Mouse (Mus musculus) lung, embryonic 15.5 days (tissue): ENCODE results near the gene Enox2. TPM values are rescaled to one million over a fixed set of nuclear protein-coding genes. Genes with fewer than 3 reads are reported as not detected.
A peak's percentile ranks its signal among the peaks of the same experiment; 100 is the strongest.
"Not testable (repeated sequence)": the region's sequence is repeated elsewhere in the genome, so short reads cannot be mapped to it uniquely, and the experiment has no call there.

Experiments
- ATAC-seq: fragments of 200-750 bp; cut with Nextera tagmentation; 2 replicates; pipeline ENCODE4 v1.8.0; 2017; ENCODE audit warnings: moderate number of reproducible peaks, borderline replicate concordance; ENCODE audit not compliant: low FRiP score, low TSS enrichment; ENCODE audit errors: extremely low read depth
- H3K27ac ChIP-seq: fragments of 300-500 bp; sonication (generic); 2 replicates; pipeline ENCODE4 v1.5.1; 2015; ENCODE audit warnings: moderate library complexity, mild to moderate bottlenecking, inconsistent platforms
- H3K27me3 ChIP-seq: fragments of 300-500 bp; sonication (generic); 2 replicates; pipeline ENCODE4 v1.6.1; 2015; ENCODE audit warnings: inconsistent platforms
- H3K36me3 ChIP-seq: fragments of 300-500 bp; sonication (generic); 2 replicates; pipeline ENCODE4 v1.6.1; 2015; ENCODE audit warnings: inconsistent platforms
- H3K4me1 ChIP-seq: fragments of 300-500 bp; sonication (generic); 2 replicates; pipeline ENCODE4 v1.6.1; 2015; ENCODE audit warnings: inconsistent platforms
- H3K4me2 ChIP-seq: fragments of 300-500 bp; sonication (generic); 2 replicates; pipeline ENCODE4 v1.6.1; 2015; ENCODE audit warnings: inconsistent platforms, mild to moderate bottlenecking, moderate library complexity
- H3K4me3 ChIP-seq: fragments of 300-500 bp; sonication (generic); 2 replicates; pipeline ENCODE4 v1.5.1; 2015; ENCODE audit warnings: mild to moderate bottlenecking, inconsistent platforms
- H3K9ac ChIP-seq: fragments of 300-500 bp; sonication (generic); 2 replicates; pipeline ENCODE4 v1.6.1; 2015; ENCODE audit warnings: inconsistent platforms
- H3K9me3 ChIP-seq: fragments of 300-500 bp; sonication (generic); 2 replicates; pipeline ENCODE4 v1.6.1; 2016; ENCODE audit warnings: inconsistent platforms
- WGBS: fragments of 180-500 bp; shearing (Covaris S2); methylation state at CpG from one replicate; pipeline ENCODE4 v1.1.7; 2015; 5-methylcytosine and 5-hydroxymethylcytosine counted together
- polyA plus RNA-seq: library from polyadenylated mRNA; unstranded; fragments of >200 nt; fragmentation: Nextera tagmentation; extraction: Ambion mirVana; gene quantifications from 2 replicates; pipeline ENCODE4 v1.2.1, GENCODE M21; 2015

The Enox2 gene
- polyA plus RNA-seq, 1 experiment from 2014 or later, result 7.0 TPM

- no peak overlapping the region for H3K9ac ChIP-seq
- H3K4me2 ChIP-seq, result no peak overlapping the region
- H3K36me3 ChIP-seq, result no peaks in the 10 kb centered on the region
- no peaks in the 10 kb centered on the region for H3K27me3 ChIP-seq
- no peak overlapping the region for H3K27ac ChIP-seq
- no peaks in the 10 kb centered on the region for H3K4me1 ChIP-seq
- WGBS, result 10% methylated on average over 2 of the region's 2 CpGs
- no peaks in the 10 kb centered on the region for H3K9me3 ChIP-seq
- no peak overlapping the region for H3K4me3 ChIP-seq
- peak; percentile 65; the same call in 1 of the 2 replicates for ATAC-seq
Observed at GRCm38 (mm10) chrX:49154280-49154679, 133.8 kb downstream of the Enox2 start.

- Histone ChIP-seq H3K36me3 (no peaks in the 10 kb centered on the region), H3K4me1 (no peaks in the 10 kb centered on the region), H3K27ac (no peak overlapping the region), H3K9ac (no peak overlapping the region), H3K4me3 (no peak overlapping the region), H3K4me2 (no peak overlapping the region), H3K27me3 (no peaks in the 10 kb centered on the region), H3K9me3 (no peaks in the 10 kb centered on the region)
- 72% methylated on average over 3 of the region's 3 CpGs for WGBS
- no peak for ATAC-seq
Observed at GRCm38 (mm10) chrX:49124774-49125429, 163.2 kb downstream of the Enox2 start.

GRCm38 (mm10) chrX:49116465-49116864, 171.6 kb downstream of the Enox2 start:
- Histone ChIP-seq H3K27ac (no peak overlapping the region), H3K9me3 (no peaks in the 10 kb centered on the region), H3K4me3 (no peak overlapping the region), H3K27me3 (no peaks in the 10 kb centered on the region), H3K4me1 (no peaks in the 10 kb centered on the region), H3K36me3 (no peaks in the 10 kb centered on the region), H3K4me2 (no peak overlapping the region), H3K9ac (no peak overlapping the region)
- WGBS, result 75% methylated on average over 3 of the region's 3 CpGs
- no peak for ATAC-seq

DNA sequence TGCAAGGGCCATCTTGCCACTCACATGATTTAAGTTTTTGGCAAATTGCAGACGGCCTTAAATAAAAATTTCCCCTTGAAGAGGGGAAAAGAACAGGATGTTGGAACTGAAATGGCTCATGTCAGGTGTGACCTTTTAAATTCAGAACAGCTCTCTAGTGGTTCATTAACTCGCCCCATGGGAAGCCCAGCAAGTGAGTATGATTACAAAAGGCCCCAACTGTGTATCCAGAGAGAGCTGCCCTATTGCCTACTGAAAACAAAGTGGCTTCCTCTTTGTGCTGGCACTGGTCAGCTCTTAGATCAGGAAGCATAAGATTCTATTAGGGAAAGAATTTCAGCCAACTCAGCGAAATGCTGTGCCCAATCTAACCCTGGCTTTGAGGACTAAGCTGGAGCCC, 175.6 kb downstream of the Enox2 start:
- 50% methylated on average over 3 of the region's 3 CpGs for WGBS
- no peaks in the 10 kb centered on the region for H3K27me3 ChIP-seq
- no peak overlapping the region for H3K4me3 ChIP-seq

DNA sequence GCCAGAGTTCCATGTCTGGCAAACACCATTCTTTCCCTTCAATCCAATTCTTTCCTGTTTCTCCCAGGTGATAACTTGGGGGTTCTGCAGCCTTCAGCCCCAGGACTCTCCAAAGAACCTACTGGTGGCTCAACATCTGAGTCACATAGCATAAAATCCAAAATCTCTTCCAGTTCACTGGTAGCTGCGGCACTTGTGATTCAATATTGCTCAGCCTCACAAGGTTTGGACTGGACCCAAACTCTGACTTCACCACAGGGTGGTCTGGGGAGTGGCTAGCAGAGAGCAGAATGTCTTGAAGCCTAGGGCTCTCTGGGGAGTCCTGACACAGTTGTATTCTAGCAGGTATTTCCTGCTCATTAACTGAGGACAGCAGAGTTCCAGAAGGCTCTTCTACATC, 187.5 kb downstream of the Enox2 start:
- H3K4me1 ChIP-seq, H3K4me3 ChIP-seq, ATAC-seq, H3K27ac ChIP-seq, H3K9me3 ChIP-seq, H3K36me3 ChIP-seq, H3K9ac ChIP-seq, H3K4me2 ChIP-seq, H3K27me3 ChIP-seq: not testable (repeated sequence)
- 76% methylated on average over 1 of the region's 1 CpGs for WGBS

More for the DNA sequence above, 175.6 kb downstream of the Enox2 start:
- Histone ChIP-seq H3K4me1 (no peaks in the 10 kb centered on the region), H3K9ac (no peak overlapping the region), H3K36me3 (no peaks in the 10 kb centered on the region), H3K4me2 (no peak overlapping the region), H3K27ac (no peak overlapping the region), H3K9me3 (no peaks in the 10 kb centered on the region)
- no peak for ATAC-seq

- Histone ChIP-seq H3K9me3 (no peaks in the 10 kb centered on the region), H3K27me3 (no peaks in the 10 kb centered on the region), H3K4me1 (no peaks in the 10 kb centered on the region), H3K4me3 (no peak overlapping the region), H3K9ac (no peak overlapping the region), H3K27ac (no peak overlapping the region), H3K36me3 (no peaks in the 10 kb centered on the region), H3K4me2 (no peak overlapping the region)
- WGBS, result 78% methylated on average over 2 of the region's 2 CpGs
- ATAC-seq, result no peak
Observed at GRCm38 (mm10) chrX:49096249-49096648, 191.8 kb downstream of the Enox2 start.

GRCm38 (mm10) chrX:49075055-49075454, 213.0 kb downstream of the Enox2 start:
- no peak overlapping the region for H3K9ac ChIP-seq
- no peak for ATAC-seq

GRCm38 (mm10) chrX:49073563-49073962, 214.5 kb downstream of the Enox2 start:
- Histone ChIP-seq H3K27me3 (no peaks in the 10 kb centered on the region), H3K9me3 (no peaks in the 10 kb centered on the region), H3K4me1 (no peaks in the 10 kb centered on the region), H3K4me2 (no peak overlapping the region), H3K4me3 (no peak overlapping the region), H3K36me3 (no peaks in the 10 kb centered on the region), H3K27ac (no peak overlapping the region), H3K9ac (no peak overlapping the region)
- no peak; the same call in 1 of the 2 replicates for ATAC-seq
- 49% methylated on average over 3 of the region's 3 CpGs for WGBS

More at GRCm38 (mm10) chrX:49075055-49075454, 213.0 kb downstream of the Enox2 start:
- Histone ChIP-seq H3K4me2 (no peak overlapping the region), H3K4me1 (no peaks in the 10 kb centered on the region), H3K9me3 (no peaks in the 10 kb centered on the region), H3K27ac (no peak overlapping the region), H3K4me3 (no peak overlapping the region), H3K36me3 (no peaks in the 10 kb centered on the region), H3K27me3 (no peaks in the 10 kb centered on the region)
- 72% methylated on average over 6 of the region's 6 CpGs for WGBS

- Histone ChIP-seq H3K36me3 (no peaks in the 10 kb centered on the region), H3K27me3 (no peaks in the 10 kb centered on the region), H3K9ac (no peak overlapping the region), H3K4me1 (no peaks in the 10 kb centered on the region), H3K4me2 (no peak overlapping the region), H3K9me3 (no peaks in the 10 kb centered on the region), H3K4me3 (no peak overlapping the region), H3K27ac (no peak overlapping the region)
- no peak for ATAC-seq
Observed at GRCm38 (mm10) chrX:49045118-49045517, 242.9 kb downstream of the Enox2 start.

DNA sequence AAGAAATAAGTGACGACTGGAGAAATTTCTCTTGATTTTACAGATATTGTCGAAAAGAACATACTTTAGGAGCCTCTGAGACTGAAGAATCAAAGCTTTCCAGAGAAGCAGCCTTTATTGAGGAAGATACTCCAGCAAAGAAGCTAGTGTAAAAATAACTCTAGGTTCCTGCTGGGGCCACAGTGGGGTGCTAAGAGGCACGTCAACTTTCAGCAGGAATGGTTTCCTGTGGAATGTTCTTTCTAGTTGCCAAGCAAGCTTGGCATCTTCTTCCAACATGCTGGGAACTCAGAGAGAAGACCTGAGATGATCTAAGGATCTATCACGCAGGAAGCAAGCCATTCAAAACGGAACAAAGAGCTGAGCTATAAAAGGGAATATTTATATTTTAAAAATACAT, 278.3 kb downstream of the Enox2 start:
- no peak overlapping the region for H3K4me3 ChIP-seq
- ATAC-seq, result no peak
- no peaks in the 10 kb centered on the region for H3K27me3 ChIP-seq
- no peak overlapping the region for H3K9ac ChIP-seq
- H3K4me2 ChIP-seq, result no peak overlapping the region
- no peaks in the 10 kb centered on the region for H3K9me3 ChIP-seq
- WGBS, result 66% methylated on average over 5 of the region's 5 CpGs
- no peaks in the 10 kb centered on the region for H3K36me3 ChIP-seq
- no peak overlapping the region for H3K27ac ChIP-seq
- H3K4me1 ChIP-seq, result no peaks in the 10 kb centered on the region

DNA sequence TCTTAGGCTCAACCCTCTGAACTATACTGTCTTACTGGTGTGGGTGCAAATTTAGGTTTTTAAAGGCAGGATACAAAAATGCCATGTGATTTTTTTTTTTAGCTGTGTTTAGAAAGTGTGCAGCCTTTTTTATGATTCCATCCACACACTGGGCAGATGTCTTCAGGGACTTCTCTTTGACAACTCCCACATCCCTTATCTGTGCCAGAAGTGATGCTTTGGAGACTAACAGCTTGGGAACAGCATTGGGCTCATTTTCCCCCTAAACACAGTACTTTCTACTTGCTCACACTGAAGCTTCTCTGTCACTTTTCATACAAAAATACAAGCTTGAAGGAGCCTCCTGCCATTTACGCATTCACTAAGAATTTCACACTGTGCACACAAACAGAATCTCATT, 282.4 kb downstream of the Enox2 start:
- Histone ChIP-seq H3K4me3 (no peak overlapping the region), H3K27me3 (no peaks in the 10 kb centered on the region), H3K9me3 (no peaks in the 10 kb centered on the region), H3K4me1 (no peaks in the 10 kb centered on the region), H3K27ac (no peak overlapping the region), H3K9ac (no peak overlapping the region), H3K4me2 (no peak overlapping the region), H3K36me3 (no peaks in the 10 kb centered on the region)
- ATAC-seq, result no peak
- 89% methylated on average over 1 of the region's 1 CpGs for WGBS

DNA sequence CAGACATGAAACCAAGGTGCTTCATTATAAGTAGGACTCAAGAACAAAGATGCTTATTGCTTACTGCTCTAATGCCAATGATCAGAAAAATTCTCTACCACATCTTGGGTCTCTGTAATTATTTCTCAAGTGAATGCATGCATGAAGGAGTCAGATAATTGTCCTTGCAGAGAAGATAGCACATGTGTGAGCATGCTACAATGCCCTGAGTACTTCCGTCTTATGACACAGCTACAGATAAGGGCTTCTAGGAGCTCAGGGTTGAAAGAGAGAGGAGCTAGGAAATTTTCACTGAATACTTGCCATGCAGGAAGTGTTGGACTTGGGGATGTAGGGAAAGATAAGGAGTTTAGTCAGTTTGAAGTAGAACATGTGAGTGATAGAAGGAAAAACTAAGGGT, 285.2 kb downstream of the Enox2 start:
- ATAC-seq, result no peak
- no peaks in the 10 kb centered on the region for H3K27me3 ChIP-seq
- 68% methylated on average over 1 of the region's 1 CpGs for WGBS

GRCm38 (mm10) chrX:48985653-48986052, 302.4 kb downstream of the Enox2 start:
- Histone ChIP-seq H3K4me3 (no peak overlapping the region), H3K36me3 (no peaks in the 10 kb centered on the region), H3K9ac (no peak overlapping the region), H3K27ac (no peak overlapping the region), H3K4me1 (no peaks in the 10 kb centered on the region), H3K9me3 (no peaks in the 10 kb centered on the region), H3K27me3 (no peaks in the 10 kb centered on the region), H3K4me2 (no peak overlapping the region)
- WGBS, result 56% methylated on average over 5 of the region's 5 CpGs
- no peak for ATAC-seq

More for the DNA sequence above, 285.2 kb downstream of the Enox2 start:
- Histone ChIP-seq H3K4me2 (no peak overlapping the region), H3K9ac (no peak overlapping the region), H3K27ac (no peak overlapping the region), H3K4me3 (no peak overlapping the region), H3K36me3 (no peaks in the 10 kb centered on the region), H3K9me3 (no peaks in the 10 kb centered on the region), H3K4me1 (no peaks in the 10 kb centered on the region)
